Mouse (Mus musculus) embryo, embryonic 9.5 days (tissue): Measurements from ENCODE around the gene Nmnat2.

Experiments
- DNase-seq: peaks from one replicate; pipeline ENCODE4 v3.0.0-alpha.2; 2017; ENCODE audit errors: extremely low spot score

The Nmnat2 gene

DNA sequence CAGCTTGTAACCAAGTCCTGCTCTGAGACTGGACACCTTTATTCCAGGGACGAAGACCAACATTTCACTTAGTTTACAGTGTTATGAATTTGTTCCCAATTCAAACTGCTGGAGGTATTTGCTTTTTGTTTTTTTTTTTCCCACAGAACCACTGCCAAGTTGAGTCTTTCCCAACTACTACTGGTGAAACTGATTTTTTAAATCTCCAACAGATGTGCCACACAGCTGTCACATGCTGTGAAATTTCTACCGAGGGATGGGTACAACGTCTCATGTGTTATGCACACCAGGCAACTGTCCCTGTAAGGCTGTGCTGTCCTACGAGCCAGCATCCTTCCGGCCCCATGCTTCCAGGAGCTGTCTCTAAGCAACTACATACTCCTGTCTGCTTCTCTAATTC lies 213.5 kb downstream of the Nmnat2 start:
- DNase-seq, result no peak
